Mouse (Mus musculus) midbrain, postnatal 0 days (tissue): Measurements from ENCODE around the gene Irf7. TPM values are rescaled to one million over a fixed set of nuclear protein-coding genes. Genes with fewer than 3 reads are reported as not detected.

Source experiments
- ATAC-seq: fragments of 200-750 bp; cut with Nextera tagmentation; 2 replicates; pipeline ENCODE4 v1.8.0; 2017; ENCODE audit warnings: moderate number of reproducible peaks, mild to moderate bottlenecking, moderate TSS enrichment, moderate library complexity; ENCODE audit not compliant: low FRiP score
- DNase-seq: peaks from one replicate; pipeline ENCODE4 v3.0.0-alpha.2; 2015; ENCODE audit warnings: low spot score
- H3K27ac ChIP-seq: fragments of 300-500 bp; sonication (generic); 2 replicates; pipeline ENCODE4 v1.5.1; 2014; ENCODE audit warnings: low read depth, mild to moderate bottlenecking, low read length, mixed read lengths
- H3K27me3 ChIP-seq: fragments of 300-500 bp; sonication (generic); 2 replicates; pipeline ENCODE4 v1.6.1; 2014; ENCODE audit warnings: low read length, control low read depth, mixed read lengths; ENCODE audit not compliant: insufficient read depth
- H3K36me3 ChIP-seq: fragments of 300-500 bp; sonication (generic); 2 replicates; pipeline ENCODE4 v1.6.1; 2014; ENCODE audit warnings: low read length, control low read depth, mixed read lengths; ENCODE audit not compliant: insufficient read depth
- H3K4me1 ChIP-seq: fragments of 300-500 bp; sonication (generic); 2 replicates; pipeline ENCODE4 v1.6.1; 2014; ENCODE audit warnings: mild to moderate bottlenecking, control low read depth, antibody characterized with exemption, low read length, mixed read lengths; ENCODE audit not compliant: insufficient read depth
- H3K4me2 ChIP-seq: fragments of 300-500 bp; sonication (generic); 2 replicates; pipeline ENCODE4 v1.6.1; 2014; ENCODE audit warnings: low read depth, mild to moderate bottlenecking, low read length, mixed read lengths; ENCODE audit not compliant: poor library complexity, severe bottlenecking
- H3K4me3 ChIP-seq: fragments of 300-500 bp; sonication (generic); 2 replicates; pipeline ENCODE4 v1.5.1; 2014; ENCODE audit warnings: low read depth, mild to moderate bottlenecking, low read length, moderate library complexity
- H3K9ac ChIP-seq: fragments of 300-500 bp; sonication (generic); replicated peaks from 2 replicates; pipeline ENCODE4 v1.6.1; 2014; ENCODE audit warnings: mild to moderate bottlenecking, low read length, moderate library complexity, mixed read lengths; ENCODE audit not compliant: poor library complexity, severe bottlenecking
- H3K9me3 ChIP-seq: fragments of 300-500 bp; sonication (generic); 2 replicates; pipeline ENCODE4 v1.6.1; 2016; ENCODE audit warnings: low read length, control low read depth
- CTCF ChIP-seq: IDR thresholded peaks from 2 replicates; pipeline ENCODE4 v1.5.1; 2016; ENCODE audit warnings: antibody characterized with exemption, mild to moderate bottlenecking
- WGBS: fragments of 180-500 bp; shearing (Covaris S2); extraction: QIAGEN DNeasy Blood & Tissue Kit; methylation state at CpG from one replicate; pipeline ENCODE4 v1.1.7; 2014; 5-methylcytosine and 5-hydroxymethylcytosine counted together
- polyA plus RNA-seq: library from polyadenylated mRNA; unstranded; fragments of >200 nt; fragmentation: Nextera tagmentation; extraction: Ambion mirVana; gene quantifications from 2 replicates; pipeline ENCODE4 v1.2.1, GENCODE M21; 2015
- total RNA-seq: library from RNA; depleted of rRNA; stranded (reverse); fragments of >200 nt; gene quantifications from 2 replicates; pipeline ENCODE4 v1.2.3, GENCODE M21; 2014

Gene Irf7
- total and polyA plus RNA-seq, 2 experiments from 2014 or later = 2.9 to 4.5 TPM

DNA sequence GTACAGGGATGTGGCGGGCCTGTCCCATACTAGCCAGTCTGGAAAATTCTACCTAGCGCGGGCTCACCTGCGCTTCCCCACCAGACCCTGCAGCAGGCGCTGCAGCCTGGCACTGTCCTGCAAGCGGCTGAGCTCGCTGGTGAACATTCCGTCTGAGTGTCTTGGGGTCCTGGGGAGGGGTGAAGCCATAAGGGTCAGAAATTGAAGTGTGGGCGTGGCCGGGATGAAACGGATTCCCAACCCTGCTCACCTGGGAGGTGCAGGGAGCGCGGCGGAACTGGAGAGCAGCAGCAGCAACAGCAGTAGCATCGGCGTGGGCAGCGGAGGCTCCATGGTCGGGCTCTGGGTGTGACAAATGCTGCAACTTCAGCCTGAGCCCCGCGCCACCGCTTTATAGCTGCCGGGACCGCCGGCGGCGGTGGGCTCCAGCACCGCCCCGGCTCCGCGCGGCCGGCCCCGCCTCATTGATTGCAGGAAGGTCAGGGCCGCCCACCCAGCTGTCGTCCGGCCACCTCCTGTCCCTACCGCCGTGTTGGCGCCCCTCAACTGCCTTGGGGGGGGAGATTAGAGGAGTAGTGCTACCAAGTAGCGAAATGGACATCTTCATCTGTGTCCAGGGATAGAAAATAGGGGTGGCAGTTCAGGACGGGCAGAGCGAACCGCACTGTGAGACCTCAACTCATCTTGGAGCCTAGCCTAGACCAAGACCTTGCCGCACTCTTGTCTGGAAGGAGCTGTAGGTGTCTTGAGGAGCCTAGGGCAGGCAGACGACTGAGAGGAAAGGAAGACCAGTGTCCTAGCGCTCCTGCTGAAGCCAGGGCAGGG, 12.7 kb upstream of the Irf7 start, which contains the start of gene Sct:
Gene Sct (minus strand): TSS at position 368 of the 825 bp plus-strand sequence.
- DNase-seq (peak; percentile 66), ATAC-seq (peak; percentile 80)
- Histone ChIP-seq H3K27ac (no peak within 1 kb of the TSS), H3K4me1 (no peaks in the 10 kb centered on the region), H3K27me3 (0 out of 2 replicates have a peak, but pooled peaks cover 2% of the 10 kb centered on the region), H3K4me3 (peak within 1 kb of the TSS; percentile 41), H3K4me2 (peak within 1 kb of the TSS; percentile 67), H3K36me3 (no peaks in the 10 kb centered on the region), H3K9ac (peak within 1 kb of the TSS; percentile 40; the same call in 1 of the 2 replicates), H3K9me3 (no peaks in the 10 kb centered on the region)
- peak; percentile 80 for TF ChIP-seq CTCF
- WGBS = 1% methylated on average over 46 of the region's 46 CpGs

GRCm38 (mm10) chr7:141277701-141278678, 11.7 kb upstream of the Irf7 start:
- no peaks in the 10 kb centered on the region for H3K36me3 ChIP-seq
- H3K9me3 ChIP-seq = no peaks in the 10 kb centered on the region
- no peaks in the 10 kb centered on the region for H3K4me1 ChIP-seq
- H3K4me3 ChIP-seq = peak overlapping the region; percentile 41; the same call in 1 of the 2 replicates
- 90% methylated on average over 11 of the region's 11 CpGs for WGBS
- no peak overlapping the region for H3K27ac ChIP-seq
- 0 out of 2 replicates have a peak, but pooled peaks cover 2% of the 10 kb centered on the region for H3K27me3 ChIP-seq
- no peak for TF ChIP-seq CTCF
- DNase-seq (no peak), ATAC-seq (no peak)
- peak overlapping the region; percentile 67; the same call in 1 of the 2 replicates for H3K4me2 ChIP-seq
- no peak overlapping the region for H3K9ac ChIP-seq

DNA sequence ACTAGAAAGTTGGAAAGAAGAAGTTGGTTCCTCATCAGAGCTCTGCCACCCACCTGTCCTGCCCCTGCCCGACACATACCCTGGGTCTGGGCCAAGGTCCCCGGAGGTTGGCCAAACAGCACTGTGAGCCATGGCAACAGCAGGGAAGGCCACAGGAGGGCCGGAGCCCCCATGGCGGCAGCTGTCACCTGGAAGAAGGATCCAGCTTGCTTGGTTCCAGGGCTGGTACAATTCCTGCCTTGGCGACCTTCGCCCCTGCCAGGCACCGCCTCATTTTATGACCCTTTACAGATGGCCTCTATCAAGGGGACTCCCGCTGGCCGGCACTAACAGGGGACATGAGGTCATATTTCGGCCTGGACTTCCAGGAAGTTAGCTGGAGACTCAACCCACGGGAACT, 10.3 kb upstream of the Irf7 start, which contains the start of gene Cdhr5:
Gene Cdhr5 (minus strand): TSS at position 241 of the 400 bp plus-strand sequence.
- Histone ChIP-seq H3K4me2 (no peak within 1 kb of the TSS), H3K4me3 (no peak within 1 kb of the TSS), H3K4me1 (no peaks in the 10 kb centered on the region), H3K9ac (no peak within 1 kb of the TSS), H3K27ac (no peak within 1 kb of the TSS), H3K27me3 (0 out of 2 replicates have a peak, but pooled peaks cover 2% of the 10 kb centered on the region), H3K36me3 (no peaks in the 10 kb centered on the region), H3K9me3 (no peaks in the 10 kb centered on the region)
- no peak for TF ChIP-seq CTCF
- ATAC-seq (no peak), DNase-seq (no peak)
- 83% methylated on average over 11 of the region's 11 CpGs for WGBS

GRCm38 (mm10) chr7:141275356-141275755, 9.1 kb upstream of the Irf7 start:
- H3K27me3 ChIP-seq = 0 out of 2 replicates have a peak, but pooled peaks cover 2% of the 10 kb centered on the region
- H3K4me3 ChIP-seq = no peak overlapping the region
- H3K4me1 ChIP-seq = no peaks in the 10 kb centered on the region
- no peak overlapping the region for H3K9ac ChIP-seq
- no peak for TF ChIP-seq CTCF
- H3K27ac ChIP-seq = no peak overlapping the region
- H3K36me3 ChIP-seq = no peaks in the 10 kb centered on the region
- 88% methylated on average over 9 of the region's 9 CpGs for WGBS
- H3K9me3 ChIP-seq = no peaks in the 10 kb centered on the region
- no peak for ATAC-seq
- no peak for DNase-seq
- H3K4me2 ChIP-seq = no peak overlapping the region

DNA sequence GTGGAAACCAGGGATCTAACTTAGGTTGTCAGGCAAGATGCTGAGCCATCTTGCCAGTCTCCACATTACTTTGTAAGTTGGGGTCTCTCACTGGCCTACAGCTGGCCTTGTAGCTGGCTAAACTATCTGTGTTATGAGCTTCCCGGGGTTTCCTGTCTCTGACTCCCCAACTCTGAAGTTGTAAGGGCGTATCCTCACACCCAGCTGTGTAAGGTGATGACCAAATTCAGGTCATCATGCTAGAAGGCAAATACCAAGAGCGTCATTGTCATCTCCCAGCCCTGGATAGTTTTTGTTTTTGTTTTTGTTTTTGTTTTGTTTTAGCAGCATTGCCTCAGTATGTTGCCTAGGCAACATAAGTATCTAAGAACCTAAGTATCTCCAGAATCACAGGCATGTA, 4.3 kb upstream of the Irf7 start:
- no peaks in the 10 kb centered on the region for H3K27me3 ChIP-seq
- H3K36me3 ChIP-seq = no peaks in the 10 kb centered on the region
- no peak overlapping the region for H3K9ac ChIP-seq
- no peak for ATAC-seq
- WGBS = 82% methylated on average over 3 of the region's 3 CpGs
- H3K4me3 ChIP-seq = no peak overlapping the region
- H3K4me2 ChIP-seq = no peak overlapping the region
- no peak for TF ChIP-seq CTCF
- H3K4me1 ChIP-seq = no peaks in the 10 kb centered on the region
- no peak for DNase-seq
- H3K27ac ChIP-seq = no peak overlapping the region
- no peaks in the 10 kb centered on the region for H3K9me3 ChIP-seq
